Mouse (Mus musculus) ES-Bruce4 (cell line): ENCODE results near the gene Apol7a.
"Not testable (repeated sequence)": the region's sequence is repeated elsewhere in the genome, so short reads cannot be mapped to it uniquely, and the experiment has no call there.

Experiments used
- CTCF ChIP-seq: IDR thresholded peaks from one replicate; pipeline ENCODE4 v1.8.1; 2011; ENCODE audit warnings: low read depth, low read length
- EP300 ChIP-seq: IDR thresholded peaks from 2 replicates; pipeline ENCODE4 v1.6.1; 2011; ENCODE audit warnings: low read depth, low read length; ENCODE audit not compliant: insufficient read depth
- POLR2A ChIP-seq: IDR thresholded peaks from one replicate; pipeline ENCODE4 v1.8.1; 2011; ENCODE audit warnings: low read length; ENCODE audit not compliant: insufficient read depth

DNA sequence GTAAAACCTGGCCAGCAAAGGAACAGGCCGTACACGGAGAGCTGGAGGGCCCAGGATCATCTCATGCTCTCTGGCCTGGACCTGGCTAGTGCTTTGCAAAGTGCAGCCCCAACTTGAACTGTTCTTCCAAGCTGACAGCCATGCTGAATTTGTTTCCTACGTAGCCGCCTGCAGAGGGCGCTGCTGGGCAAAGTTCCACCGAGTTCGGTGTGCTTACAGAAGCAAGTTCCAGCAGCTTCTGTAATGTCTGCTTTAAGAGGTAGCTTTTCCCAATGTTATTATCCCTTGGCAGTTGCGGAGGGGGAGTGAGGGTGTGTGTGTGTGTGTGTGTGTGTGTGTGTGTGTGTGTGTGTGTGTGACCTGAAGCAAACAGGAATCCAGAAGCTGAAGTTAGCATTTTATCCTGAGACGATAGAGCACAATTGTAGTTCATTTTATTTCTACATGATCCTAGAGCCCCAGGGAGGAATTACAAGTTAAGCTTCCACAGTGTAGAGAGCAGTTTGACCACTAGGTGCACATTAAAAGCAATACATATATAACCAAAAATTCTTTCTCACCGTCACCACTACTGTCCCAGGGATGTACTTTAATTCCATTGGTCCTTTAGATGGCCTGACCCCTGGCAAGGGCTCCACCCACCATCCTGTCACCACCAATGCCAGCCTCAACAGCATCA is 17.9 kb upstream of the Apol7a start:
- not testable (repeated sequence) for TF ChIP-seq EP300, CTCF, POLR2A
